Mouse (Mus musculus) gastrocnemius, postnatal 4 days (tissue): ENCODE measurements around the gene Ap1m1. TPM values are rescaled to one million over a fixed set of nuclear protein-coding genes. Genes with fewer than 3 reads are reported as not detected.

ENCODE experiments used
- DNase-seq, 2 experiments: peaks; one replicate each; pipeline ENCODE4 v3.0.0; 2021 to 2022; ENCODE audit warnings: low spot score in 2 of 2, mixed read lengths in 2 of 2
- long read RNA-seq, 2 experiments: library from polyadenylated mRNA; stranded (forward); transcript quantifications; one replicate each; pipeline ENCODE4 v2.0.0; 2021
- total RNA-seq, 2 experiments: library from RNA; stranded (reverse); gene quantifications; 2 replicates each; pipeline ENCODE4 v1.2.3; 2021

The Ap1m1 gene
- total RNA-seq: 10 to 100 TPM; 46.4 to 48.5 TPM
- long read RNA-seq, experiment 1, transcript Ap1m1-201 (12 exons, 2,084 nt): major isoform, 76 of 89 reads
- long read RNA-seq, experiment 1, partial matches to known transcripts: 1 of 89 reads
- long read RNA-seq, experiment 1, other reads (novel, unspliced or antisense): 12 of 89 reads
- long read RNA-seq, experiment 2, transcript Ap1m1-201 (12 exons, 2,084 nt): major isoform, 95 of 108 reads
- long read RNA-seq, experiment 2, partial matches to known transcripts: 5 of 108 reads
- long read RNA-seq, experiment 2, other reads (novel, unspliced or antisense): 8 of 108 reads

DNA sequence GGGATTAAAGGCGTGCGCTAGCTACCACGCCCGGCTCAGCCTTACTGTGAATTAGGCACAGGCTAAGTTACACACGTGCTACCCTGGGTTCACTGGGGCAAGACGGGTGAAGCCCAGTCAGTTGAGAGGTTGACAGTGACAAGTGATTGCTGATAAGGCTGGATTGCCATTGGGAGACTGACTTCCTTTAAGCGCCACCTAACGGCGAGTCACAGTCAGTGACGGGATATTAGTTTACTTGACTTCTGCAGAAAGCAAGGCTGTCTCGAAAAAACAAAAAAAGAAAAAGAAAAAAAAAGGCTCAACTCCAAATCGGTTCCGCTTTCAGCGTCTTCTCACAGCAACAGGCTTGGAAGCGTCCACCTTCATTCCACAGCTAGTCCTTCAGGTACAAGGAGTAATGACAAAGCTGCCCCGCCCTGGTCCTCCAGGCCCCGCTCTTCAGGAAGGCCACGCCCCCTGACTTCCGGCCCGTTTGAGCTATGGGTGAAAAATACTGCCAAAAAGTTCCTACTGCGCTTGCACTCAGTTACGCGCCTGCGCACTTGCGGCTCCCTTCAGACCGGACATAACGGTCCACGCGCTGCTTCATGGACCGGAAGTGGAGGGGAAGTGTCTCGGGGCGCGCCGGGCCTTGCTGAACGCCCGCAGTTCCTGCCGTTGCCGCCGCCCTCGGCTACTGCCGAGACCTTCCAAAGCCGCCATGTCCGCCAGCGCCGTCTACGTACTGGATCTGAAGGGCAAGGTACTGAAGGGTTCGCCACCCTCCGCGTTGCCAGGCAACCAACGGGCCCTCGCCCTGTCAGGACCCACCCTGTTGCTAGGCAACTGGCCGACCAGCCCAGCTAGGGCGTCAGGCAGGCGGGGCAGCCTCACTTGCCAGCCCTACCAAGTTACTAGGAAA is at the start of gene Ap1m1:
Ap1m1 (plus strand) TSS at position 520 of the 904 bp plus-strand sequence.
- DNase-seq: peak; percentile 91 to 98

DNA sequence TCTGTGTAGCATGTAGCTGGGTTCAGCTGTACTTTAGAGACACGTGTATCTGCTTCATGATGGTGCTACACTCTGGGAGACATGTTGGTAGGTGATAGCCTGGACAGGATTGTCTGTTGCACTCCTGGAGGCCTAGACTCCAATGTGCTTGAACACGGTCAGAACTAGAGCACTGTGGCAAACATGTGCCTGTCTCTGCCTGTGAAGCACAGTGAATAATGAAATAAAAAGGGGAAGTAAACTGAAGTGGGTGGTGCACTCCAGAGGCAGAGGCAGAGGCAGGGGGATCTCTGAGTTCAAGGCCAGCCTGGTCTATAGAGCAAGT is 49.6 kb upstream of the Ap1m1 start:
- no peak for DNase-seq

DNA sequence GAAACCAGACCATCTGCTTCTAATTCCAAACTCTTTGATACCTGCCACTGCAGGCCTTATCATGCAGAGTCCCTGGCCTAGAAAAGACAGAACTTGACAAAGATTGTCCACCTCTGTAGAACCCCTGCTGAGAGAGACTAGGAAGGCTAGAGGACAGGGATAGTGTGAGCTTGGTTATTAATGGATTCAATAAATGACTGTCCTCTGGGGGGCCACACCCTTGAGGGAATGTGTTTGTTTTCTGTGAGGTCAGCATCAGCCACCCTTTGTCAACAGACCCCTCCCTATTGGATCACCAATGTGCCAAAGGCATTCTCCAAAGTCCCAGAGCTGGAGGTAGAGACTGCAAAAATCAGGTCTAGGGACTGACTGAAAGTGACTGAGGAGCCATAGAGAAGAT is 47.8 kb upstream of the Ap1m1 start:
- no peak for DNase-seq

DNA sequence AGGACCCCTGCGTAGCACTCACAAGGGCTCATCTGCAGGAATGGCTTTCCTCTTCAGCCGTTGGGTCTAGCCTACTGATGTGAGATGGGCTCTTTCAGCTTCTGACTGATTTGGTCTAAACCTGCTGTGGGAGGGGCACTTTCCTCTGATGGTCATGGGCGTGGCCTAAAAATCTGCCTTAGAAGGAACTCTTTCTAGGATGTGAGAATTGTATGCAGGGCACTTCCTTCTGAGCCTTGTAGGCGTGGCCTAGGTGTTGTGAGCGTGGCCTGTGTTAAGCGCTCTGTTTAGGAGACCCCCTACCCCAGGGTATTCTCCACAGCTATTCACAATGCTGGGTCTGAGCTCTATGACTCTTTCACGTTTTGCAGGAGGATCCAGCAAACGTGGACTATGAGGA is 41.8 kb upstream of the Ap1m1 start:
- DNase-seq: no peak

DNA sequence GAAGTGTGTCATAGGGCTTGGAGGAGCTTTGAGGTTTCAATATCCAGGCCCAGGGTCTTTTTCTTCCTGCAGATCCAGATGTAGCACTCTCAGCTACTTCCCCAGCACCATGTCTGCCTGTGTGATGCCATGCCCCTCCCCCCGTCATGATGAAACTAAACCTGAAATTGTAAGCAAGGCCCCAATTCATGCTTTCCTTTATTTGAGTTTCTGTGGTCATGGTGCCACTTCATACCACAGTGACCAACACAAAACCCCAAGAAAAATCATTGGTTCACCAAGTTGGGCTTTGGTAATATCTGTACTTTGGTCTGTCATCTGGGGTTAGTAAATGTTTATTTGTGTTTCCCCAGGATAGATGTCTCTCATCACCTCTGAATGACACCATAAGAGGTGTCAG is 31.2 kb upstream of the Ap1m1 start:
- no peak for DNase-seq

DNA sequence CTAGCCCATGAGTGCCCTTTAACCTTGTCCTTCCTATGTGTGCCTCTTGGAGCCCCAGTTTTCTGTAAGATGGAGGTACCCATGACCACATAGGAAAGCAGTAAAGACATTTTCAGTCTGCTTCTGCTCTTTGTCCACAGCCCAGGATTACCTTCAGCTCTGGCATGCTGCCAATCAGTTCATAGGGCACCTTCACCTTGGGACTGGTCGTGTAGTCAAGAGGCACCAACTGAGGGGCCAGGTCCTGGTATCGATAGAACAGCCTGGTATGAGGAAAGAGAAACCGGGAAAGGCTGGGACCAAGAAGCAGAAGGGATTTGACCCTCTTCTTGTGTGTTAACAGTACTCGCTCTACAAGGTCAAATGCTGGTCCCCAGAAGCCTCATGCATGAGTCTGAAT is 29.6 kb upstream of the Ap1m1 start:
- DNase-seq: no peak

DNA sequence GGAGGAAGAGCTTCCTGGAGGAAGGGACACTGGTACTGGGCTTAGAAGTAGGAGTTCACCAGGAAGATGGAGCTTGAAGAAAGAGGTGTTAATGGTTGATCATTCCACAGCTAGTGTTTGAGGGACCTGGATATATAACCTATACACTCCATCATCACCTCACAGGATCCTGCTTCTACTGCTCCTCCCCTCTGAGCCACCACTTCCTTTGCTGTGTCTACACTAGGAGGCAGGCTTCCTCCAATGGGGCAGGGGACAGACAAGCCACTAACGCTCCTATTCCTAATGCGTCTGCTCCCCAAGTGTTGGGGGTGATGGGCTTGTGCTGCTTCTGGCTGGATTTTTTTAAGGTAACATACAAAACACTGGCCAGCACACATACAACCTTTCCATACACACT is 29.1 kb upstream of the Ap1m1 start:
- DNase-seq: no peak

DNA sequence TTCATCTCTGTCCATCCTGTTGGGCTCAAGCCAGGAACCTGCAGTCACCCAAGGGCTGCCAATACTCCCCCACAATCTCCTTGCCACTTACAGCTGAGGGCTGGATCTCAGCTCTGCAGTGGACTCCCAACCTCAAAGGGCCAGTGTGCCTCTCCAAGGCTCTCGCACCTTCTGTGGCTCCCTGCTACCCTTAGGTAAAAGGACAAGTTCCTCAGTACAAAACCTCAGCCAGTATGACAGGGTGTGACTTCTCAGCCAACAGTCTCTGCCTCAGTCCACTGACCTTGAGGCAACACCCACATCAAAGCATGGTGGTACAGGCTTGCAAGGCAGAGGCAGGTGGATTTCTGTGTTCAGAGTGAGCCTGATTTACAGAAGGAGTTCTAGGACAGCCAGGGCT is 28.0 kb upstream of the Ap1m1 start:
- no peak for DNase-seq

DNA sequence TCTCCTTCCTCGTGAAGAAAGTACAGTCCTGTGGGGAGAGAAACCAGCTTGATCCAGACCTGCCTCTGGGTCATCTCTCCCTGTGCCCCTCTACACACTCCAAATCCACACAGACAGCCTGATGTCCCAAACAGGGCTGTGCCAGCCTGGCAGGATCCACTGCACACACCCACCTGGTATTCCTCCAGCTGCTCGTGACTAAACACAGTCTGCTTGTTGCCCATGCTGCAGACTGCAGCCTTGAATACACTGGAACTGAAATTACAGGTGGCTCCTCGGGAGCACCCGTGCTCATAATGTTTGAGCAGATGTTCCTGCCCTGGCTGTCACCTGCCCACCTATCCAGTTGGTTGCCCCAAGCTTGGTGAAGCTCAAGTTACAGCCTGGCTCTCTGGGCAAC is 27.1 kb upstream of the Ap1m1 start, which contains the start of gene Cib3:
Cib3 (minus strand) TSS at position 87 of the 400 bp plus-strand sequence.
- DNase-seq: no peak

DNA sequence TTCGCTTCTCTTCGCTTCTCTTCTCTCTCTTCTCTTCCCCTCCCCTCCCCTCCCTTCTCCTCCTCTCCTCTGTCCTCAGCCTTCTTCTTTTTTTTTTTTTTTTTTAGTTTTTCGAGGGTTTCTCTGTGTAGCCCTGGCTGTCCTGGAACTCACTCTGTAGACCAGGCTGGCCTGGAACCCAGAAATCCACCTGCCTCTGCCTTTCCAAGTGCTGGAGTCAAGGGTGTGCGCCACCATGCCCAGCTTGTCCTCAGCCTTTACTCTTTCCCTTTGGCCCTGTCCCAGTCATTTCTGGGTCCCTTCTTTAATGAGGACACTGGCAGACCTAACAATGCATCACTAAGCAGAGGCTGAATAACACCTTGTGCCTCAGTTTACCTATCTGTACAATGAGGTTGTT is 26.3 kb upstream of the Ap1m1 start, which contains the start of gene Gm11034:
Gm11034 (minus strand) TSS at position 101 of the 400 bp plus-strand sequence.
- DNase-seq: no peak

DNA sequence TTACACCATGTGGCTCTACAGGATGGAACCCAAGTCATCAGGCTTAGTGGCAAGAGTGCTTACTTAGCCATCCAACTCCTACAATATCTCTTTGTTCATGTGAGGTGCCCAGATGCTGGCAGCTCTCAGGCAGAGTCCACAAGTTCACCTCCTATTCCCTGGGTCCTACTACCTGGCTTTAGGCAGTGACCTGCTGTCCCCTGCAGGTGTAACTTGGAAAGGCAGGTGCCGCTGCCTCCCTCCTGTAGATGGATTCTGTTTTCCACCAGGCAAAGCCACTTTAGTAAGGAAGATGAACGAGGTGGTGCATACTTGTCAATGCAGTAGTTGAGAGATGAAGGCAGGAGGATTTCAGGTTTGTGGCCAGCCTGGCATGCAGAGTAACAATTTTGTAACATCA is 24.8 kb upstream of the Ap1m1 start:
- no peak for DNase-seq

DNA sequence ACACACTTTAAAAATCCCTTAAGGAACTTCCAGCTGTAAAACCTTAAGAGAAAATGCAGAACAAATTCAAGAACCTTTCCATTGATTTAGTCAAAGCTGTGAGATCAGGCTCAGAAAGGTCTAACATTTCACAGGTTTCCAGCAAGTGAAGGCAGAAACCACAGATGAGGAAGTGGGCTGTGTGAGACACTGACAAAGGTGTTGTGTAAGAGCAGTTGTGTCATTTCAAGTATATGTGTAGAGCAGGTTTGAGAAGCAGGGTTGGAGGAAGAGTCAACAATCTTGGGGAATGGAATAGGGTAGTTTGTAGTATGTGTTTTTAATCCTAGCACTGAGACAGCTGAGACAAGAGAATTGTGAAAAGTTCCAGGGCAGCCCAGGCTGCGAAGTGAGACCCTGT is 23.9 kb upstream of the Ap1m1 start:
- DNase-seq: no peak

DNA sequence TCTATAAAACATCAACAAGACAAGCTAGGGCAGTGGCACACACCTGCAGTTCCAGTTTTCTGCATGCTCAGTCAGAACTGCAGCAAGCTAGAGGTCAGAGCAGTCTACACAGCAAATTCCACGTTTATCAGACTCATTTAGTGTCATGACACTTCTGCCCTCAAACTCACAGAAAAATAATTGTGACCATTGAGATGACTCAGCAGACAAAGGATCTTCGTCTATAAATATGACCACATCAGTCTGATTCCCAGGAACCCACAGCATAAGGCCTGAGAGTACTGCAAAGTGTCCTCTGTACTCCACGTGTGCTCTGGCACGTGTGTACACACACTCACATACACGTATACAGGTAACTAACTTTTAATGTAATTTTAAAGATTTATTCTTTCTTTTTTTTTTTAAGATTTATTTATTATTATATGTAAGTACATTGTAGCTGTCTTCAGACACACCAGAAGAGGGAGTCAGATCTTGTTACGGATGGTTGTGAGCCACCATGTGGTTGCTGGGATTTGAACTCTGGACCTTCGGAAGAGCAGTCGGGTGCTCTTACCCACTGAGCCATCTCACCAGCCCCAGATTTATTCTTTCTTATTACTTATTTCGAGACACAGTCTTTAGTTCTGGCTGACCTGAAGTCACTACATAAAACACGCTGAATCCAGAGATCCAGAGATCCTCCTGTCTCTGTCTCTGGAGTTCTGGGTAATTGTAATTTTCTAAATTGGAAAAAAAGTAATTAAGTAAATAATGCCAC is 20.9 kb upstream of the Ap1m1 start:
- no peak for DNase-seq

DNA sequence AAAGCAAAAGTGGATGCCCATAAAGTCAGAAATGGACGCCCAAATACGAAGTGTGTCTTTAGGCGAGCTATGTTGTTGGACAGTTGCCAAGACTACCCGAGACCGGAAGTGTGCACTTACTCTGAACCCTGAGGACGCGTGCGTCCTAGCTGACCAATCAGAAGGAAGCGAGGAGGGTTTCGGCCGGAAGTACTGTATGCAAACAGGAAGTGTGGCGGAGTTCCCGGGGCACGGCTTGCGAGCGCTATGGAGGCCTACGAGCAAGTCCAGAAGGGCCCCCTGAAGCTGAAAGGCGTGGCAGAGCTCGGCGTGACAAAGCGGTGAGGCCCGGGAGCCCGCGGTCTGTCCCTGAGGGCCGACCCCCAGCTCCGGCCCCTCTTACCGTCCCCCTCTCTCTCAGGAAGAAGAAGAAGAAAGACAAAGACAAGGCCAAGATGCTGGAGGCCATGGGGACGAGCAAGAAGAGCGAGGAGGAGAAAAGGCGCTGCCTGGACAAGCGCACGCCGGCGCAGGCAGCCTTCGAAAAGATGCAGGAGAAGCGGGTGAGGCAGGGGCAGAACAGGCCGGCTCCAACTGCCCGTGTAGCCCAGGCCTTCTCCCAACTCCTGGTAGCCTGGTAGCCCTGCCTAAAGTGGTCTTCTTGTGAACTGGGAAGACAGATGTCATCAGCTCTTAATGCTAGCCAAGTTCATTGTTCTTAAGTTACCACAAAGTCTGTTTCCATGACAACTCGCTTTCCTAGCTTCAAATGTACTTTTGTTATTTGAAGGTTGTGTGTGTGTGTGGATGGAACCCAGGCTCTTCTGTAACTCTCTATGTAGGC is 20.1 kb upstream of the Ap1m1 start, which contains the start of gene Fam32a:
Fam32a (plus strand) TSS at position 190 of the 823 bp plus-strand sequence.
- peak; percentile 71 to 89 for DNase-seq

DNA sequence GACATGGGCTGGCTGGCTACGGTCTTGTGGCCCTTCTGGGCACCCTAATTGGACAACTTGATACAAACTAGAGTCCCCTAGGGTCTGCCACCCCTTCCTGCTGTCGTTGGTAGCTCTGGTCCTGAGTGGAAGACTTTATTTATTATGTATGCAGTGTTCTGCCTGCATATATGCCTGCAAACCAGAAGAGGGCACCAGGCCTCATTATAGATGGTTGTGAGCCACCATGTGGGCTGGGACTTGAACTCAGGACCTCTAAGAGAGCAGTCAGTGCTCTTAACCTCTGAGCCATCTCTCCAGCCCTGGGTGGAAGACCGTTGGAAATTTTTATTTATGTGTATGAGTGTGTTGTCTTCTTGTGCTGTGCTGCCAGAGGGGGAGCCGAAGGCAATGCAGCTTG is 19.1 kb upstream of the Ap1m1 start:
- no peak for DNase-seq

DNA sequence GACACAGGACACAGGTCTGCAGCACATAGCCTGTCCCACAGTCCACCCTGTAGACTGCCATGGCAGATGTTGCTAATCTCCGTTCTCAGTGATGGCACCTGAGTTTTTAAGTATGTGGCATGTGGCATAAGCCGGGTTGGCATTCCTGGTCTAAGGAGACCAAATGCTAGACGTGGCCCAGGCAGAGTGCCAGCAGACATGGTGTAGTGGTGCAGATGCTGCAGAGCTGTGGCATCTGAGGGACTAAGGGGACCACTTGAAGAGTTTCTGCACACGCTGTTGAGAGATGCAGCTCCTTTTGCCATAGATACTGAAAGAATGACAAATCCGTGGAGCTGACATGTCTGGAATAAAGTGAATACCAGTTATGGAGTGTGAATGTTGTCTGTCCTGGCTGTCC is 17.2 kb upstream of the Ap1m1 start:
- no peak for DNase-seq

DNA sequence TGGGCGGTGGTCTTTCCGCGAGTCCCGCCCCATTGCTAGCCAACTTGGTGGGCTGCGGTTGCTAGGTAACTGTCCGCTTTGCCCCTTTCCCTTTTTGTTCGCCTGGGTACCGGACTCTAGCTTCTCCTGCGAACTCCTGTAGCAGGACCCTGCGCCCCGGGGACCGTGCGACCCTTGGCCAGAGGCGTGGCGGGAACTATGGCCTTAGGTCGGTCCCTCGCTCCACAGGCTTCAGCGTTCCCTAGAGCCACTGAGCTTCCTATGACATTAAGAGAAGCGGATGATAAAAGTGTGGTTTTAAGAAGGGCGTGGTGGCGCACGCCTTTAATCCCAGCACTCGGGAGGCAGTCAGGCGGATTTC is 565 bp downstream of the Ap1m1 start:
- no peak for DNase-seq

DNA sequence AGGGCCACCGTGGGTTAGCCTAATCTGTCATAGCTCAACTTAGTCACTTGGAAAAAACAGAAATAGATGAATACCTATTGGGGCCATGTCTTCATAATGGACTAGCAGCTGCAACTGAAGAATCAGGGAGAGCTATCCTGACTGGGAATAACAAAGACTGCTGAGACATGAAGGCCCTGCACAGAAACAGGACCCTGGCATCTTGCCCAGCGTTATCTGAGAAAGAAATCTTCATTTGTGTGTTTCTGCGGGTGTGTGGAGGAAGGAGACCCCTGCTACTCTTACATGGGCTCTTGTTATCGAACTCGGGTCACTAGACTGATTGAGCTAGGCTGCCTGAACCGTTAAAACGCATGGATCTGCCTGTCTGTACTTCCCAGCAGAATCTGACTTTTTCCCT is 1.1 kb downstream of the Ap1m1 start:
- no peak for DNase-seq

DNA sequence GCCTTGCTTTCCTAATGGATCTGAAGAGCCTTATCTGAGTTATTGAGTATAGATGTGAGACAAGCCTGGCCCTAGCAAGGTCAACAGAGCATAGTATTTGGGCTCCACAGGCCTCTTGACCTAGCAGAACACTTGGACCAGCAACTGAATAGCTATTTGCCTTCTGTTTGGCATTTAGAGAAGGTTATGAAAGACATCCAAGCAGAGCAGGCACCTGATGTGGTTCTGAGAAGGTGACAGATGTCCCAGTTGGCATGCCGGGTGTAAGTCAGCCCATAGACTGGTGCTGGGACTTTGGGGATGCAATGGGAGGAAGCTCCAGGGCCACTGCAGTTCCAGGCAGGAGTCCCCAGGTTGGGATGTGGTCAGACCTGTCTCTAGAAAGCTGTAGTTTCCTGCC is 2.4 kb downstream of the Ap1m1 start:
- DNase-seq: no peak

DNA sequence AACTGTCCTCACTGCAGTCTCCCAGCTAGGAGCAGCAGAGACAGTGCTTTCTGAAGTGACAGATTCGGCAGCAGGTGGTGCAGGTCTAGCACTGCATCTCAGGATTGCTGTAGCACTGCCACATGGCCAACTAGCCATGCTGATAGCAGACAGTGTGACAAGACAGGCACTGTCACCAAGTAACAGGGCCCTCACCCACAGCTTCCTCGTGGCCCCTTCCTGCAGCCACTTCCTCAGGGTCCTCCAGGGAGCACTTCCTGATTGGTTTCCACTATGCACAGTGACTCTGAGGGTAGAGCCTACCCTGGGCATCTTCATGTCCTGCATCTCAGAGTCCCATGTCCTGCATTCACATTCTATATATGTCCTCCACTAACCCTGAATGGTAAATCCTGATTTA is 4.8 kb downstream of the Ap1m1 start:
- no peak for DNase-seq
